Mouse (Mus musculus) urinary bladder, postnatal 0 days (tissue): Measurements from ENCODE around the gene Hdgf. TPM values are rescaled to one million over a fixed set of nuclear protein-coding genes. Genes with fewer than 3 reads are reported as not detected.

ENCODE experiments used
- polyA plus RNA-seq: library from polyadenylated mRNA; unstranded; fragments of >200 nt; fragmentation: Nextera tagmentation; extraction: Ambion mirVana; gene quantifications from 2 replicates; pipeline ENCODE4 v1.2.1, GENCODE M21; 2015

Gene Hdgf
- 140 and 155 TPM in 2 replicates for polyA plus RNA-seq

DNA sequence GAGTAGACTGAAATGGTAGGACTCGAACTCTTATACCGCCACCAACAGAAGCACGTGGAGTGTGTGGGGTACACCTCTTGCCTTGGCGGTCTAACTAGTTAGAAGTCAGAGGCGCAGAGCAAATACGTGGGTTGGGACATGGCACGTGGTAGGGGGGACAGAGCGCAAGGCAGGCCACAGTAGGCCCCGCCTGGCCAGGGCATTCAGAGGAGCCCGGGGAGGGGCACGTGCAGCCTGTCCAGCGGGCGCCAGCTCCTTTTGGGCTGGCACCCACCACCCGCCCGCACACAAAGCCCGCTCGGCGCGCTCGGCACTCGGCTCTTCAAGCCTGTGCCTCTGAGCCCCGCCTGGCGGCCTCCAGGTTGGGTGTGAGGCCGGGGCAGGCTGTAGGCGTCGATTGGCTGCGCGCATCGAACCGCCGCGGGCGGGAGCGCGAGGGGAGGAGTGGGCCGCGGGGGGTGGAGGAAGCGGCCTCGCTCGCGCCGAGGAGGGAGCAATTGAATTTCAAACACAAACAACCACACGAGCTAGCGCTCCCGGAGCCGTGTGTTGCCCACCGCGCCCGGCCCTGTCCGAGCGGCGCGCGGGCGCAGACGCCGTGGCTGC lies at the start of gene Hdgf:
TSS of gene Hdgf (plus strand) at position 442 of the 606 bp plus-strand sequence.

DNA sequence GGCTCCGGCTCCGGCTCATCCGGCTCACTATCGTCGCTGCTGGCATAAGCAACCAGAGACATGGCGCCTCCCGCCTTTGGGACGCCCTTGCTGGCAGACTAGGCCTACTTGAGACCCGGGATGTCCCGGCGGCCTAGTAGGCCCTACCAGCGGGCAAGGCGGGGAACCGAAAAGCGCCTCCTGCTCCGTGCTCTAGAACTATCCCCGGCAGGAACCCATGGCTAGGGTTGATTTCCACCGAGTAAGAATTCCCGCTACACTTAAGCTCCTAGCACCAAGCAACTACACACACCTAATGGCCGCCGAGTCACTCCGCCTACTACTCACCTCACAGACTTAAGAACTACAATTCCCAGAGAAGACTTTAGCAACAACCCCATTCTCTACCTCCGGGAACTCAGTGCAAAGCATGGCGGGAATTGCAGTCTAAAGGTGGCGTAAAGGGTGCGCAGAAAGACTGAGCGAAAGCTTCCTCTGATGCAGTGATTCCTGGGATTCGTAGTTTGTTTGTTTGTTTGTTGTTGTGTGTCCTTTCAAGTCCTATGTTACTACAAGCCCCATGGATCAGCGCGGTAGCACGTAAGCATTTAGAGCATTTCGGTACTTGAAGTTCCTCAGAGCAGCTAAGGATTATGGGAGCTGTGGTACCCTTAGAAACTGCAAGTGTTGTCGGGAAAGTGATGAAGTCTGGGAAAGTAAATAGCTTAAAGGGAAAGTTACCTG lies 20.7 kb upstream of the Hdgf start, which contains the start of gene Prcc:
TSS of gene Prcc (minus strand) at position 328 of the 723 bp plus-strand sequence.

DNA sequence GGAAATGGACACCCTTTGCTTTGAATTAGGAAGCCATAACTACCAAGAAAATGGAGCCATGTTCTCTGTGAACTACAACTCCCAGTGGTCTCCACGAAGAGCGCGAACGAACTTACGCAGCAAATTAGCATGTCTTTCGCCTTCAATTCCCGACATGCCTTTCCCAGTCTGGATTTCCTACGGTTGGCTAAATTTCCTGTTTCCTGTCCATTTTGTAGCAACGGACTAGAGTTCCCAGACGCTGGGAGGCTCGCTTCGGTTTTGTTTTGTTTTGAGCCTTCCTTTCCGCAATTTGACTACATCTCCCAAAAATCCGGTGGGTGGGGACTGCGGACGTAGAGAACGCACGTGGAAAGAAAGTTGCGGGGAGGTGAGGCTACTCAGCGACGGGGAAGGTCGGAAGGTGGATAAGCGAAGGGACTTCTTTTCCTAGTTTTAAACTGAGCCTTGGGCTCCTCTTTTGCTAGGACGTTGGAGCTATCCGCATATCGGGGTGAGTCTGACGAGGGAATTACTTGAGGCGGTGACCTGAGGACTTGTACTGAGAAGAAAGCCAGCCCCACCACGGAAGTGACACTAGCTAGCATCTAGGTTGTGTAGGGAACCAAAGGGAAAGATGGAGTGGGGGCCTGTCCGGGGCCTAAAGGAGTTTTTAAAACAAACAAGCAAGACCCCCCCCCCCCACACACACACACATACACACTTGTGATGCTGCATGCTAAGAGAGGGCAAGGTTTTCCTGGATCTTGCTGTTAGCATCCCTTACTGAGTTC lies 13.4 kb downstream of the Hdgf start, which contains the start of gene Mrpl24:
TSS of gene Mrpl24 (plus strand) at position 171 of the 773 bp plus-strand sequence.

DNA sequence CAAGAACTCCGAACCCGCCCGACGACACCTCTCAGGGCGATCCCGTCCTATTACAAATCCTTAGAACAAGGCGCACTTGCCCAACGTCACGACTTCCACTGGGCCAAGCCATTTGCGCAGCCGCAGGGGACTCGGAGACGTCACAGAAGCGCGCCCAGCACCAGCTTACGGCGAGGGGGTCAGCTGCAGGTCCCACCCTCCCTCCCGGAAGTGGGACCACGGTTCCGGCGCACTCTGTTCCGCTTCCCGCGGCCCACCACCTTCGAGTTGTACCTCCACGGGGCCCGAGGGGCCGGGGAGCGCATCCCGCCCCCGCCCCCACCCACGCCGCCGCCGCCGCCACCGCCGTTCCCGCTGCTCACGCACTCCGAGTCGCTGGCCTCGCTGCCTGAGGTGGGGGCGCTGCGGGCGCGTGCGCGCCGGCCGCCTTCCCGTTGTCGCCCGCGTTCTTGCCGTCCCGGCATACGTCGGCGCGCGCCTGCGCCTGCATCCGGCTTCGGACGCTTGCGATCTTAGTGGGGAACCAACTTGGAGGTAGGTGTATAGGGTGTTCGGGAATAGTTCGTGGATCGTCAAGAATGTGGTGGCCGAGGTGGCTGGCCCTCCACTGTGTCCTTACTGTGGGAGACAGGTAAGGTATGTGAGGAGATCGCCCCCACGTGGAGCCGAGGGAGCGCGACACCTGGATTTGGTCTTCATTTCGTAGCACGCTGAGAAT lies 24.1 kb downstream of the Hdgf start, which contains the start of the genes Isg20l2 and Rrnad1:
TSS of gene Isg20l2 (plus strand) at position 237 of the 718 bp plus-strand sequence.
TSS of gene Rrnad1 (minus strand) at position 640 of the 718 bp plus-strand sequence.

DNA sequence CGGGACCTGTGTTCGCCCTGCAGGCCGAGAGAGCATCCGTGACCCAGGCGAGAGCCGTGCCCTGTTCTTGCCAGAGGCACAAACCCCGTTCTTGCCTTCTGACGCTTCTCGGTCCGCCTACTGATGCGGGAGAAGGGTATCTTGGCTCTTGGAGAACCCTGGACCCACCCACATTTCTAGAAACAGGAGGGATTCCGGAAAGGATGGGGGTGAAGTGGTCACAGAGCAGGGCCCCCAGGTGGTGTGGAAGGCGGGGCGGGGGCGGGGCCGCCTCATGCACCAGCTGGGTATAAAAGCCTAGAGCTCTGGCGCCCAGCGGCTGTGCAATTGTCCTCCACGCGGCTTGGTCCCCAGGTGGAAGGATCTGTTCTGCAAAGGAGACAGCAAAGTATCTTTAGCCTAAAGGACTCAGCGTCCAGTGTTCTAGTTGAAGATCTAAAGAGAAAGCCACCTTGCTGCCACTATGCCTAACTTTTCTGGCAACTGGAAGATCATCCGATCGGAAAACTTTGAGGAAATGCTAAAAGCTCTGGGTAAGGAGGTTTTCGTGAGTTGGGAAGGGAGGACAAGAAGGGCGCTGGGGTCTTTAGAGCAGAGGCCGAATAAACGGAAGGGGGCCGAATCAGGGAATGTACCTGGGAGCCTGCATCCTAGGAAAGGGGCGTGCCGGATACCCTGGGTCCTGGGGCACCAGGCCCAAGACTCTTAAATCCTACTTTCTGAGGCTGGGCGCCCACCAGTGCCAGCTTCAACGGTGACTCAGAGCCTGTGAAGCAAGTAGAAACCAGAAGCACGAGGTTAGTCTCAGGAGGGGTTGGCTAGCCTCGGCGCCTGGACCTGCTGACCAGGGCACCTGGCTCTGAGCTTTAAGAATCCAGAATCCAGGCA lies 42.5 kb downstream of the Hdgf start, which contains the start of gene Crabp2:
TSS of gene Crabp2 (plus strand) at position 289 of the 888 bp plus-strand sequence.

Other genes starting within 250 kb of the Hdgf start
- 0.17 and 0.18 TPM in 2 replicates for gene Lrrc71, start 157.7 kb upstream of the Hdgf start, polyA plus RNA-seq
- gene Ntrk1, start 111.2 kb upstream of the Hdgf start, polyA plus RNA-seq: 3.5 and 3.6 TPM in 2 replicates
- 0.35 and 0.45 TPM in 2 replicates for gene Insrr, start 109.4 kb upstream of the Hdgf start, polyA plus RNA-seq
- 10.0 and 10.4 TPM in 2 replicates for gene Pear1, start 82.0 kb upstream of the Hdgf start, polyA plus RNA-seq
- 0.15 TPM in 1 of 2 replicates, not detected in the other for gene Sh2d2a, start 59.6 kb upstream of the Hdgf start, polyA plus RNA-seq
- gene Prcc, start 20.7 kb upstream of the Hdgf start, polyA plus RNA-seq: 8.1 and 8.3 TPM in 2 replicates
- gene Mrpl24, start 13.2 kb downstream of the Hdgf start, polyA plus RNA-seq: 54.5 and 61.2 TPM in 2 replicates
- 21.2 and 24.4 TPM in 2 replicates for gene Isg20l2, start 24.0 kb downstream of the Hdgf start, polyA plus RNA-seq
- 9.8 and 9.9 TPM in 2 replicates for gene Rrnad1, start 24.4 kb downstream of the Hdgf start, polyA plus RNA-seq
- gene Crabp2, start 42.3 kb downstream of the Hdgf start, polyA plus RNA-seq: 1.9 and 4.4 TPM in 2 replicates
- gene Nes, start 64.8 kb downstream of the Hdgf start, polyA plus RNA-seq: 6.8 and 7.1 TPM in 2 replicates
- 0.04 TPM in 1 of 2 replicates, not detected in the other for gene Bcan, start 93.9 kb downstream of the Hdgf start, polyA plus RNA-seq
- not detected in 2 replicates for gene Hapln2, start 121.3 kb downstream of the Hdgf start, polyA plus RNA-seq
- 15.3 and 17.0 TPM in 2 replicates for gene Gpatch4, start 136.8 kb downstream of the Hdgf start, polyA plus RNA-seq
- 110 and 112 TPM in 2 replicates for gene Naxe, start 152.2 kb downstream of the Hdgf start, polyA plus RNA-seq
- gene Ttc24, start 172.0 kb downstream of the Hdgf start, polyA plus RNA-seq: not detected in 2 replicates
- gene Iqgap3, start 175.7 kb downstream of the Hdgf start, polyA plus RNA-seq: 3.7 and 4.6 TPM in 2 replicates
- 15.1 and 16.4 TPM in 2 replicates for gene Mef2d, start 236.1 kb downstream of the Hdgf start, polyA plus RNA-seq